Mouse (Mus musculus) mesoderm, embryonic 11.5 days (tissue): ENCODE data around the gene Rnf11.
A peak's percentile ranks its signal among the peaks of the same experiment; 100 is the strongest.

Experiments used
- DNase-seq: peaks from one replicate; pipeline ENCODE4 v3.0.0-alpha.2; 2012; ENCODE audit warnings: low read depth, low spot score

Rnf11 gene

GRCm38 (mm10) chr4:109444951-109445350 is 39.6 kb downstream of the Rnf11 start:
- no peak for DNase-seq

- no peak for DNase-seq
Observed at GRCm38 (mm10) chr4:109444471-109444870, 40.1 kb downstream of the Rnf11 start.

- DNase-seq = no peak
Observed at GRCm38 (mm10) chr4:109442649-109443048, 41.9 kb downstream of the Rnf11 start.

GRCm38 (mm10) chr4:109442126-109442525 is 42.4 kb downstream of the Rnf11 start:
- DNase-seq = no peak

- no peak for DNase-seq
Observed at GRCm38 (mm10) chr4:109441000-109441399, 43.5 kb downstream of the Rnf11 start.

- DNase-seq = no peak
Observed at GRCm38 (mm10) chr4:109440381-109440780, 44.1 kb downstream of the Rnf11 start.

GRCm38 (mm10) chr4:109439825-109440248 is 44.7 kb downstream of the Rnf11 start:
- DNase-seq = no peak

GRCm38 (mm10) chr4:109439101-109439500 is 45.4 kb downstream of the Rnf11 start:
- no peak for DNase-seq

GRCm38 (mm10) chr4:109437913-109438878 is 46.3 kb downstream of the Rnf11 start:
- DNase-seq = peak; percentile 78

GRCm38 (mm10) chr4:109434256-109434655 is 50.3 kb downstream of the Rnf11 start:
- no peak for DNase-seq

- DNase-seq = no peak
Observed at GRCm38 (mm10) chr4:109433641-109434040, 50.9 kb downstream of the Rnf11 start.

GRCm38 (mm10) chr4:109432668-109433375 is 51.7 kb downstream of the Rnf11 start:
- DNase-seq = no peak

- peak; percentile 31 for DNase-seq
Observed at GRCm38 (mm10) chr4:109430854-109431253, 53.7 kb downstream of the Rnf11 start.

- DNase-seq = no peak
Observed at GRCm38 (mm10) chr4:109430250-109430649, 54.3 kb downstream of the Rnf11 start.

- DNase-seq = no peak
Observed at GRCm38 (mm10) chr4:109427058-109427457, 57.5 kb downstream of the Rnf11 start.

- no peak for DNase-seq
Observed at GRCm38 (mm10) chr4:109423438-109423837, 61.1 kb downstream of the Rnf11 start.

- no peak for DNase-seq
Observed at GRCm38 (mm10) chr4:109422436-109422835, 62.1 kb downstream of the Rnf11 start.

GRCm38 (mm10) chr4:109421608-109422007 is 62.9 kb downstream of the Rnf11 start:
- DNase-seq = no peak

GRCm38 (mm10) chr4:109420138-109420795 is 64.3 kb downstream of the Rnf11 start:
- DNase-seq = no peak

- DNase-seq = no peak
Observed at GRCm38 (mm10) chr4:109419563-109419962, 65.0 kb downstream of the Rnf11 start.

GRCm38 (mm10) chr4:109419017-109419416 is 65.5 kb downstream of the Rnf11 start:
- no peak for DNase-seq

GRCm38 (mm10) chr4:109417998-109418397 is 66.5 kb downstream of the Rnf11 start:
- no peak for DNase-seq
